Mouse (Mus musculus): ENCODE measurements around the gene Upp2.

- TF ChIP-seq CTCF (IDR thresholded peaks at IDR 0.05; ENCODE audit: low read depth, low read length) (no peak), POLR2A (IDR thresholded peaks at IDR 0.05; ENCODE audit: extremely low read depth, insufficient read depth, low read length) (no peak)
Observed at GRCm38 (mm10) chr2:58521621-58522020, 45.5 kb upstream of the Upp2 start.
